Mouse (Mus musculus): ENCODE results near the gene Olfr907. TPM values are rescaled to one million over a fixed set of nuclear protein-coding genes. Genes with fewer than 3 reads are reported as not detected.

Gene Olfr907
- polyA plus RNA-seq, 1 experiment from 2014 or later: not detected

Other genes with a start within 250 kb of the Olfr907 start
- gene Olfr143, start 243.0 kb upstream of the Olfr907 start, polyA plus RNA-seq (2014; fragmentation: Nextera tagmentation; extraction: Ambion mirVana): not detected in 2 replicates
- gene Olfr895, start 227.9 kb upstream of the Olfr907 start, polyA plus RNA-seq (2014; fragmentation: Nextera tagmentation; extraction: Ambion mirVana): not detected in 2 replicates
- gene Olfr896-ps1, start 204.7 kb upstream of the Olfr907 start, polyA plus RNA-seq (2014; fragmentation: Nextera tagmentation; extraction: Ambion mirVana): not detected in 2 replicates
- not detected in 2 replicates for gene Olfr25, start 166.7 kb upstream of the Olfr907 start, polyA plus RNA-seq (2014; fragmentation: Nextera tagmentation; extraction: Ambion mirVana)
- gene Olfr898, start 147.4 kb upstream of the Olfr907 start, polyA plus RNA-seq (2014; fragmentation: Nextera tagmentation; extraction: Ambion mirVana): not detected in 2 replicates
- gene Olfr250, start 128.9 kb upstream of the Olfr907 start, polyA plus RNA-seq (2014; fragmentation: Nextera tagmentation; extraction: Ambion mirVana): not detected in 2 replicates
- gene Olfr251, start 118.7 kb upstream of the Olfr907 start, polyA plus RNA-seq (2014; fragmentation: Nextera tagmentation; extraction: Ambion mirVana): not detected in 2 replicates
- gene Olfr147, start 94.1 kb upstream of the Olfr907 start, polyA plus RNA-seq (2014; fragmentation: Nextera tagmentation; extraction: Ambion mirVana): not detected in 2 replicates
- not detected in 2 replicates for gene Olfr901, start 66.3 kb upstream of the Olfr907 start, polyA plus RNA-seq (2014; fragmentation: Nextera tagmentation; extraction: Ambion mirVana)
- gene Olfr902, start 48.1 kb upstream of the Olfr907 start, polyA plus RNA-seq (2014; fragmentation: Nextera tagmentation; extraction: Ambion mirVana): not detected in 2 replicates
- gene Olfr904, start 32.7 kb upstream of the Olfr907 start, polyA plus RNA-seq (2014; fragmentation: Nextera tagmentation; extraction: Ambion mirVana): not detected in 2 replicates
- not detected in 2 replicates for gene Olfr905, start 24.7 kb upstream of the Olfr907 start, polyA plus RNA-seq (2014; fragmentation: Nextera tagmentation; extraction: Ambion mirVana)
- not detected in 2 replicates for gene Olfr906, start 8.7 kb upstream of the Olfr907 start, polyA plus RNA-seq (2014; fragmentation: Nextera tagmentation; extraction: Ambion mirVana)
- gene Olfr911-ps1, start 25.8 kb downstream of the Olfr907 start, polyA plus RNA-seq (2014; fragmentation: Nextera tagmentation; extraction: Ambion mirVana): not detected in 2 replicates
- not detected in 2 replicates for gene Olfr910, start 42.0 kb downstream of the Olfr907 start, polyA plus RNA-seq (2014; fragmentation: Nextera tagmentation; extraction: Ambion mirVana)
- gene Olfr912, start 84.4 kb downstream of the Olfr907 start, polyA plus RNA-seq (2014; fragmentation: Nextera tagmentation; extraction: Ambion mirVana): not detected in 2 replicates
- gene Olfr913, start 97.0 kb downstream of the Olfr907 start, polyA plus RNA-seq (2014; fragmentation: Nextera tagmentation; extraction: Ambion mirVana): not detected in 2 replicates
- not detected in 2 replicates for gene Olfr914, start 109.3 kb downstream of the Olfr907 start, polyA plus RNA-seq (2014; fragmentation: Nextera tagmentation; extraction: Ambion mirVana)
- not detected in 2 replicates for gene Olfr916, start 164.1 kb downstream of the Olfr907 start, polyA plus RNA-seq (2014; fragmentation: Nextera tagmentation; extraction: Ambion mirVana)
- not detected in 2 replicates for gene Olfr917, start 170.0 kb downstream of the Olfr907 start, polyA plus RNA-seq (2014; fragmentation: Nextera tagmentation; extraction: Ambion mirVana)
- not detected in 2 replicates for gene Olfr918, start 178.8 kb downstream of the Olfr907 start, polyA plus RNA-seq (2014; fragmentation: Nextera tagmentation; extraction: Ambion mirVana)
- gene Olfr919, start 207.9 kb downstream of the Olfr907 start, polyA plus RNA-seq (2014; fragmentation: Nextera tagmentation; extraction: Ambion mirVana): not detected in 2 replicates
- 9.1 and 9.7 TPM in 2 replicates for gene Vwa5a, start 222.5 kb downstream of the Olfr907 start, polyA plus RNA-seq (2014; fragmentation: Nextera tagmentation; extraction: Ambion mirVana)